Mouse (Mus musculus) cortical plate, adult 2 months (tissue): Measurements from ENCODE around the gene Pelp1.

Source experiments
- CTCF ChIP-seq: fragments of 200-500 bp; IDR thresholded peaks from 2 replicates; pipeline ENCODE4 v1.5.1; 2011; ENCODE audit warnings: mild to moderate bottlenecking, control low read depth, low read length; ENCODE audit not compliant: insufficient read depth; ENCODE audit errors: extremely low read depth
- POLR2A ChIP-seq: fragments of 200-500 bp; IDR thresholded peaks from 2 replicates; pipeline ENCODE4 v1.6.1; 2011; ENCODE audit warnings: mild to moderate bottlenecking, low read length, control low read depth; ENCODE audit not compliant: insufficient read depth; ENCODE audit errors: extremely low read depth

DNA sequence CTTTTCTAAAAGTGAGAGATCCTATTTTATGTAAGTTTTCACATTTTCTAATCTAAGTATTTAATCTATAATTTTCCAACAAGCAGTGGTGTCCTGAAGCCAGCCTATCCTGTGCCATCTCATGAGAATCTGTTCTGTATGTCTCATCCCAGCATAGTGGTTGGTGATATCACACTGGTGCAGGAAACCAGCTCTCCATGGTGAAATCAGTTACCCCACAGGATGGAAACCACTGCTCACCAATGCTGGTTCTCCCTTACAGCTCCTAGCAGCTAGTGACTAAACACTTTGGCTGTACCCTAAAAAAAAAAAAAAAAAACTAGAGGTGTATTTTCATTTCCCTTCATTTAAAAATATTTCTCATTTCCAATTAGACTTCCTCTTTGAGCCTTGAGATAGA, 37.4 kb downstream of the Pelp1 start:
- TF ChIP-seq CTCF (no peak), POLR2A (no peak)
